Mouse (Mus musculus) intestine, embryonic 16.5 days (tissue): Measurements from ENCODE around the gene Pde8b. TPM values are rescaled to one million over a fixed set of nuclear protein-coding genes. Genes with fewer than 3 reads are reported as not detected.

ENCODE experiments used
- ATAC-seq: fragments of 200-750 bp; cut with Nextera tagmentation; 2 replicates; pipeline ENCODE4 v1.8.0; 2017; ENCODE audit warnings: moderate TSS enrichment, moderate library complexity
- H3K27ac ChIP-seq: fragments of 300-500 bp; sonication (generic); 2 replicates; pipeline ENCODE4 v1.5.1; 2014; ENCODE audit warnings: mild to moderate bottlenecking, low read length
- H3K27me3 ChIP-seq: fragments of 300-500 bp; sonication (generic); replicated peaks from 2 replicates; pipeline ENCODE4 v1.6.1; 2014; ENCODE audit warnings: low read length, control low read depth, mixed read lengths; ENCODE audit not compliant: control insufficient read depth, insufficient read depth
- H3K36me3 ChIP-seq: fragments of 300-500 bp; sonication (generic); 2 replicates; pipeline ENCODE4 v1.6.1; 2014; ENCODE audit warnings: low read length, control low read depth; ENCODE audit not compliant: control insufficient read depth, insufficient read depth
- H3K4me1 ChIP-seq: fragments of 300-500 bp; sonication (generic); 2 replicates; pipeline ENCODE4 v1.6.1; 2014; ENCODE audit warnings: low read length, control low read depth, mixed read lengths; ENCODE audit not compliant: control insufficient read depth, insufficient read depth
- H3K4me2 ChIP-seq: fragments of 300-500 bp; sonication (generic); 2 replicates; pipeline ENCODE4 v1.6.1; 2014; ENCODE audit warnings: low read depth, low read length, control low read depth
- H3K4me3 ChIP-seq: fragments of 300-500 bp; sonication (generic); 2 replicates; pipeline ENCODE4 v1.5.1; 2014; ENCODE audit warnings: mild to moderate bottlenecking, low read length
- H3K9ac ChIP-seq: fragments of 300-500 bp; sonication (generic); 2 replicates; pipeline ENCODE4 v1.6.1; 2014; ENCODE audit warnings: low read depth, low read length
- H3K9me3 ChIP-seq: fragments of 300-500 bp; sonication (generic); 2 replicates; pipeline ENCODE4 v1.6.1; 2016; ENCODE audit warnings: low read length, control low read depth; ENCODE audit not compliant: control insufficient read depth
- WGBS: fragments of 180-500 bp; shearing (Covaris S2); extraction: QIAGEN DNeasy Blood & Tissue Kit; methylation state at CpG from one replicate; pipeline ENCODE4 v1.1.7; 2014; 5-methylcytosine and 5-hydroxymethylcytosine counted together
- polyA plus RNA-seq: library from polyadenylated mRNA; unstranded; fragments of >200 nt; fragmentation: Nextera tagmentation; extraction: Ambion mirVana; gene quantifications from 2 replicates; pipeline ENCODE4 v1.2.1, GENCODE M21; 2015

Pde8b gene
- polyA plus RNA-seq, 1 experiment from 2014 or later: 9.9 TPM

DNA sequence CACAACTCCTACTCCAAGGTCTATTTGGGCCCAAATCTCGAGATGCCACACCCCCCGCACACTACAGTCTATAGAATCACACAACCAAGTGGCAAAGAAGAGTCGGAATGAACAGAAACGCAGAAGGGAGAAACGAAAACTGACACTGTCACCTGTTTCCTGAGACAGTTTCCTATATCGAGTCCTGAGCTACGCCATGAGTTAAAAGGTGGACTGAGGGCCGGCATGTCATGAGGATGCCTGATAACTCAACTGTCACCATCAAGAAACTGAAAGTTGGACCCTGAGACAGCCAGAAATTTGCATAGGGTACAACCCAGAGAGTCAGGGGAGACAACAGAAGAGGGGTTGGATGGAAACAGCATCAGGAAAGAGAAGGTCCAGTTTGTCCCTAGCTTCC lies 148.8 kb downstream of the Pde8b start:
- Histone ChIP-seq H3K9ac (no peak overlapping the region), H3K27me3 (no peaks in the 10 kb centered on the region), H3K9me3 (no peaks in the 10 kb centered on the region), H3K4me2 (no peak overlapping the region), H3K36me3 (no peaks in the 10 kb centered on the region), H3K4me1 (no peaks in the 10 kb centered on the region), H3K4me3 (no peak overlapping the region), H3K27ac (no peak overlapping the region)
- WGBS: 92% methylated on average over 8 of the region's 8 CpGs
- ATAC-seq: no peak

DNA sequence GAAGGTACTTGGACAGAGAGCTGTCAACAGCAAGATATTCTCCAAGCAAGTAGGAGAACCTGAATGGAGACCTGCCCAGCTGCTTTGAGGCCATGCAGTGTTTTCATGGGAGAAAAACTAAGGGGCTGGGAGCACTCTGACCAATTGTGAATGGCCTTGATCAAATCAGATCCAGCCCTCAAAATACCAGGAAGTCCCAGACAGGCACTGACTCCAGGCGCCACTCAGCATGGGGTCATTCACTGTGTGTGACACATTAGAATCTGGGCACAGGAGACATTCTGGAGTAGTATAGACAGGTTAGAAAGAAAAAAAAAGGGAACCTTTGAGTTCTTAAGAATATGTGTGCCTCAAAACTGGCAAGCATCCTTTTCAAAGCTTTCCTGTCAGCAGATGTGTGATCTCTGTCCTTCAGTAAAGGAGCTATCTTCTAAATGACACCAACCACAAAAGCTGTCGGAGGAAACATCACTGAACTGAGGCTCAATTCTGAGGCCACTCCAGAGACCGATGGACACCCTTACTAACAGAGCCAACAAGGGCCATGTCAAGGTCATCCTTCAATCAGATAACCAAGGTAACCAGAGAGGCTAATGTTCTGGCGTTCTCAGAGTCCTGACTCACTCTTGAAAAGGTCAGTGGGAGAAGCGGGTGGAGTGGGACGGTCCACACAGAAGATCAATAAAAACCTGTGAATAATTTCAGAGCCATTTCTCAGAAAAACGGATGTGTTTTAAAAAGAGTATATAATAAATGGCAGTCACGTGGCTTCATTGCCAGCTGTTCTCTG lies 151.0 kb downstream of the Pde8b start:
- 60% methylated on average over 8 of the region's 8 CpGs for WGBS
- no peak overlapping the region for H3K27ac ChIP-seq
- ATAC-seq: 0 out of 2 replicates have a peak, but pooled peaks have one; percentile 11
- H3K4me3 ChIP-seq: no peak overlapping the region
- H3K9ac ChIP-seq: no peak overlapping the region
- H3K9me3 ChIP-seq: no peaks in the 10 kb centered on the region
- H3K27me3 ChIP-seq: no peaks in the 10 kb centered on the region
- H3K4me1 ChIP-seq: no peaks in the 10 kb centered on the region
- H3K36me3 ChIP-seq: no peaks in the 10 kb centered on the region
- no peak overlapping the region for H3K4me2 ChIP-seq

DNA sequence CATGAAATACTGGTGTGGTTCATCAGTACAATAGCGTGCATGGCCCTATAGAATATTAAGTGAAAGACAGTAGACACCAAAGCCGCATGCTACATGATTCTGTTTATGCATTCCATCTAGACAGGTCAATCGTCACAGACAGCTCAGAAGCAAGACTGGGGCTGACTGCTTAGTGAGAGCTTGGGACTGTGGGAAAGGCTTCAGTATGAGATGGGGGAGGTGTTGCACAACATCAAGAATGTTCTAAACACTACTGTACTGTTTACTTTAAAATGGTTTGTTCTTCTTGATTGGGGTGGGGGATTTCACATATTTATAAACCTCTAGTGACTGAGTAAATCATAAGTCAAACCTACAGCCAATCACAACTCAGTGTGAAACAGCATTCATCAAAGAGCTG lies 153.5 kb downstream of the Pde8b start:
- ATAC-seq: peak; percentile 56; the same call in 1 of the 2 replicates
- 64% methylated on average over 3 of the region's 3 CpGs for WGBS
- Histone ChIP-seq H3K27ac (no peak overlapping the region), H3K9ac (no peak overlapping the region), H3K27me3 (no peaks in the 10 kb centered on the region), H3K9me3 (no peaks in the 10 kb centered on the region), H3K36me3 (no peaks in the 10 kb centered on the region), H3K4me3 (no peak overlapping the region), H3K4me1 (no peaks in the 10 kb centered on the region), H3K4me2 (no peak overlapping the region)

DNA sequence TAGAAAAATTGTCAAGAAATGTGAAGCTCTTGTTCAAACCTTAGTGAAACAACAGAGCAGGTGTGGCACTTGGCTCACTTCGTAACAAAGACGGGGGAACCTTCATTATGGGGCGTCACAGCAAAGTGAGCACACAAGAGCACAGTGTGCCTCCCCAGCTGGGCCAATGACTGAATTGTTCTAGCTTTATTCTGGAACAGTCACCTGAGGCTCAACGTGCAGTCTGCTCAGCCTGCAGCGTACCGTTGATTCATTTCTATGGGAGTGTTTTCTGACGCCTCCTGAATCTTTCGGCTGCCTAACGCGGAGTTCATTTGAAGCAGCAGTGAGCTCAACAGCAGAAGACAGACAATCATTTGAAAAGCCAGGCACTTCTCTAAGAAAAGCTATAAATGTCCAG lies 154.3 kb downstream of the Pde8b start:
- no peak overlapping the region for H3K4me2 ChIP-seq
- no peak overlapping the region for H3K27ac ChIP-seq
- no peak overlapping the region for H3K9ac ChIP-seq
- 72% methylated on average over 10 of the region's 10 CpGs for WGBS
- no peak for ATAC-seq
- no peaks in the 10 kb centered on the region for H3K9me3 ChIP-seq
- H3K4me3 ChIP-seq: no peak overlapping the region
- no peaks in the 10 kb centered on the region for H3K36me3 ChIP-seq
- H3K27me3 ChIP-seq: no peaks in the 10 kb centered on the region
- H3K4me1 ChIP-seq: no peaks in the 10 kb centered on the region

DNA sequence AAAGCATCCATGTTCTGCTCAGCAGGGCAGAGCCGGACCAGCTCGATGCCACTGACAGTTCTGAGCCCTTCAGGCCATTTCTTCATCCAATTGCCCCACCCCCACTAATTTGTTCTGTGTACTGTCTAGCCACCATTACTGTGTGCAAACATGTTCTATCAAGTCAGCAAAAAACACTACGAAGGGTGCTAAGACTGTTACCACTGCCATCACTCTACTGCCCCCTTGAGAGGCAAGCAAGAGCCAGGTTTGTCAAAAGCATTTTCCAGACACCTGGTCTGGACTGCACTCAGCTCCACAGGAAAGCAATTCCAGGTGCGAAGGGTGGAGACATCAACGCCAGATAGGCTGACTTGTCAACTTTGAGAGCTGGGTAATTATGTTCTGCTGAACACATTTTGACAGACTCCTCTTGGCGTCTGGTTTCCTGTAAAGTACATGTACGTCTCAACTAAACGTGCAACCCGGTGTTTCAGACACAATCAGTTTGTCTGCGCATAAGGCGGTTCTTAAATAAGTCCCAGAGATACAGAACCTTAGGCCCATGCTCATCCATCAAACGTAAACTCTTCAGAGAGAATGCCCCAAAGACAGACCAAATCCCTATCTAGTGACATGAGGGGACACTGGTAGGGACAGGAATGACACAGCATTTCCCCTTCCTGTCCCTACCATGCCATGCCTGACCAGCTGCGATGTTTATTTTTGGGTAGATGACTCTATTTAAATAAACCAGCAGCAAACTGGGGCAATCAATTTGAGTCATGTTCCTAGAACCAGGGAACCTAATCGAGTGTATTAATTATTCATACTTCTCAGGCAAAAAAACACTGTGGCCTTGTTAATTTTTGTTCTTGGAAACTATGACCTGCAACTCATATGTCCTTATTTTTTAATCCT lies 158.3 kb downstream of the Pde8b start:
- Histone ChIP-seq H3K36me3 (no peaks in the 10 kb centered on the region), H3K9ac (no peak overlapping the region), H3K4me1 (peaks cover 5% of the 10 kb centered on the region; the same call in 1 of the 2 replicates), H3K27ac (no peak overlapping the region), H3K9me3 (no peaks in the 10 kb centered on the region), H3K27me3 (no peaks in the 10 kb centered on the region), H3K4me3 (no peak overlapping the region), H3K4me2 (no peak overlapping the region)
- WGBS: 75% methylated on average over 14 of the region's 14 CpGs
- no peak for ATAC-seq

DNA sequence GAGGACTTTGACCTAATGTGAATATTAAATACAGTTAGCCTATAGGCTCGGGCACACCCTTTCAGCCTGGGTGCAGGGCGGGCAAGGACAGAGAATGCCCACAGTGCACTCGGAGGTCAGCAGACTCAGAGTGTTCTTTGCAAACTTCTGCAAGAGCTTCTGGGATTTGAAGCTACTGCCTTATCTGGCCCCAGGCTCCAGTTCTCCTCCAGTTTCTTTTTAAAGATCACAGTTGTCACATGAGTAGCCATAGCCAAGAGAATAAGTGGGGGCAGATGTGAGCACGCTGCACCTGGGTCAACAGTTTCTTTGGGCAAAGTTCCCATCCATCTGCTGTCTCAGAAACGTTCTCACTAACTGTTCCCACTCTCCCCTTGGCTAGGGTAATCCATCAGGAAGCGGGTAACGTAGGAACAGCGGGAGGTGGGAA lies 162.8 kb downstream of the Pde8b start:
- Histone ChIP-seq H3K4me3 (no peak overlapping the region), H3K36me3 (no peaks in the 10 kb centered on the region), H3K4me1 (peaks cover 7% of the 10 kb centered on the region; the same call in 1 of the 2 replicates), H3K27ac (no peak overlapping the region), H3K9me3 (no peaks in the 10 kb centered on the region), H3K4me2 (no peak overlapping the region), H3K9ac (no peak overlapping the region), H3K27me3 (no peaks in the 10 kb centered on the region)
- WGBS: 57% methylated on average over 8 of the region's 8 CpGs
- ATAC-seq: peak; percentile 80

DNA sequence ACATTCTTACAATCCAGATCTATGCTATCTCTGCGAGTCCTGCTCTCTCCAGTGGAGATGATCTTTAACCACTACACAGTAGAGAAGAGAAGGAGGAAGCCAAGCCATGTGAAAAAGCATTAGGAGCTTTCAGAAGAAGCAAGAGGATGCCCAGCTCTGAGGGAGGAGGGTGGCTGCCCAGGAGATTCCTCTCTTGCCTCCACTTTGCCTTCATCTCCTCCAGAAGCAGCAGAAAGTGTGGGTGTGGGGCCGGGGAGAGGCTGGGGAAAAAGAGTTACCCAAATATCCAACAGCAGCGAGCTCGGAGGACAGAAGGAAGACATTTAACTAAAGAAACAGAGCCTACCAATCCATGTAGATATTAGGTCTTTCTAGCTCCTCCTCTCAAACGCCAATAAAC lies 164.1 kb downstream of the Pde8b start:
- 68% methylated on average over 5 of the region's 5 CpGs for WGBS
- H3K4me2 ChIP-seq: no peak overlapping the region
- no peaks in the 10 kb centered on the region for H3K36me3 ChIP-seq
- H3K9ac ChIP-seq: no peak overlapping the region
- H3K4me3 ChIP-seq: no peak overlapping the region
- no peaks in the 10 kb centered on the region for H3K9me3 ChIP-seq
- H3K27me3 ChIP-seq: no peaks in the 10 kb centered on the region
- H3K27ac ChIP-seq: no peak overlapping the region
- H3K4me1 ChIP-seq: peaks cover 7% of the 10 kb centered on the region; the same call in 1 of the 2 replicates
- no peak for ATAC-seq

DNA sequence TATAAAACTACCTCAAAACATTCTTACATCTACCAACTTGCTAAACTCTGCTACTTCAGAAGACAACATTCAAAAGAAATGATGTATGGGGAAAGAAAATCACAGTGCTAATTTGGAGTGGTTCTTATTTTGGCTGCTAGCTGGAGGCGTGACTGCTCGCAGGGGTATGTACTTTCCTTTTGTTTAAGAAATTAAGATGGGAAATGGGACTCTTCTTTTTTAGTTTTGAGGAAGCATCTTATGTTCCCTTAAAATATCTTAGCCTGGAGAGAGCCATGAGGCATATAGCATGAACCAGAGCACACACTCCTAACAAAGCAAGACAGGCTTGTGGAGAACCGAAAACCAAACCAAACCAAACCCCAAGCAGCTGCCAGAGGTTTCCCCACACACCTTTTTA lies 167.5 kb downstream of the Pde8b start:
- no peak for ATAC-seq
- no peak overlapping the region for H3K4me2 ChIP-seq
- no peak overlapping the region for H3K27ac ChIP-seq
- H3K9me3 ChIP-seq: no peaks in the 10 kb centered on the region
- WGBS: 90% methylated on average over 3 of the region's 3 CpGs
- H3K36me3 ChIP-seq: no peaks in the 10 kb centered on the region
- H3K4me3 ChIP-seq: no peak overlapping the region
- H3K27me3 ChIP-seq: no peaks in the 10 kb centered on the region
- H3K4me1 ChIP-seq: peaks cover 6% of the 10 kb centered on the region; the same call in 1 of the 2 replicates
- no peak overlapping the region for H3K9ac ChIP-seq

DNA sequence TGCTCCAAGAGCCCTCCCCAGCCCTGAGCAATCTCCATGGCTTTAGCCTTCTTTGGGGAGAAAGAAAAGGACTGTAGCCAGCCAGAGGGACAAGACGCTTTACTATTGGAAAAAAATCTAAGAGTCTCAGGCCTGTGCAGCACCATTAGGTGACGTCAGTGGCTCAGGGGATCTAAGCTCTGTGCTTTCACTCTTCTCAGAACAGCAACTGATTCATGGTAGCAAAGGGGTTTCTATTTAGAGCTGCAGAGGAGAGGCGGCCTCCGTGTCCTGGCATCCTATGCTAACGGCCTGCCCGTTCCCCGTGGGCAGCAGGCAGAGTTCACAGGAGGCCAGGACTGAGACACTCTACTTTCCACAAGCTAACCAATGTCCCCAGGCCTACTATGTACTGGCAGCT lies 169.1 kb downstream of the Pde8b start:
- Histone ChIP-seq H3K36me3 (no peaks in the 10 kb centered on the region), H3K4me2 (no peak overlapping the region), H3K9me3 (no peaks in the 10 kb centered on the region), H3K27ac (no peak overlapping the region), H3K4me1 (peaks cover 2% of the 10 kb centered on the region; the same call in 1 of the 2 replicates), H3K4me3 (no peak overlapping the region), H3K9ac (no peak overlapping the region), H3K27me3 (no peaks in the 10 kb centered on the region)
- WGBS: 79% methylated on average over 7 of the region's 7 CpGs
- no peak for ATAC-seq
